Mouse (Mus musculus): ENCODE measurements around the gene Dgki.

Dgki gene

DNA sequence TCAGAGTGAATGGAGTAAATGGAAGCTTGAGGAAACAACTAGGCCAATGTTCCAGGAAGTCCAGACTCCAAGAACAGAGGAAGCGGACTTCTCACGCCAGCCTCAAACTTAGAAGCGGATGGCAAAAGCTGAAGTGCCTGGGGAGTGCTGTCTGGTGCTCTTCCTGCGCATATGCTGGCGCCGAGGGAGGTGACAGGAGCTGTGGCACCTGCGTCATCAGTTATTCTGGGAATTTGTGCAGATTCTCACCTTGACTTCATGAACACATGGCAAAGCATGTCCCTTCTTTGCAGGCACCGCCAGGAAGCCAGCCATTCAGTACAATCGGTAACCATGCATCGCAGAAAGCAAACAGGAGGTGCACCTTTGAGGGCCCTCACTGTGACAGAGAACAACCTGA lies 301.0 kb downstream of the Dgki start:
- no peak for DNase-seq

DNA sequence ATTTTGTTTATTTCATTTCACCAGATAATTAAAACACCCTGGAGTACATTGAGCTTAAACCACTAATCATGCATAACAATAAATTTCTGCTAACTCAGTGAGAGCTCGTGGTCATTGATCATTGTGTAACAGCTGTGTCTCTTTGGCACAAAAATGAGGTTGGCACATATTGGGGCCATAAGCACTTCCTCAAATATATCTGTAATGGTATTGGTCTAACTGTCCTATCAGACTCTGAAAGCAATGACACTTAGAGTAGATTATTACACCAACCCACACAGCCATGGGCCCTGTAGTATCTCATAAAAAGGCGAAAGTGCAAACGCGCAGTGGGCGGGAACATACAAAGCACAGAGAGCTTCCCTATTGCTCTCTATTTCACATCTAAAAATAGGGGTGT lies 305.7 kb downstream of the Dgki start:
- DNase-seq = no peak

DNA sequence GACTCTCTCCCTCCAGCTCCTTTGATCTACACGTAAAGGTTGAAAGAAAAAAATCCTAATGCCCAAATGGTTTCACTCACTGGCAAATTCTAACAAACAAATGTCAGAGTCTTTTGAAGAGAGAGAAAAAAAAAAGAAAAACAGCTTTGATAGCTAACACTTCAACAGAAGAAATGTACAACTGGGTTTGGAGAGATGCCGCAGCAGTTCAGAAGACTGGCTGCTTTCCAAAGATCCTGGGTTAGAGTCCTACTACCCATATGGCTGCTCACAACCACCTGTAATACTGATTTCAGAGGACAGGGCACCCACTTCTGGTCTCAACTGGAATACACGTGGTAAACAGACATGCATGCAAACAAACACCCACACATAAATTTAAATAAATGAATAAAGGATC lies 309.8 kb downstream of the Dgki start:
- DNase-seq = no peak

DNA sequence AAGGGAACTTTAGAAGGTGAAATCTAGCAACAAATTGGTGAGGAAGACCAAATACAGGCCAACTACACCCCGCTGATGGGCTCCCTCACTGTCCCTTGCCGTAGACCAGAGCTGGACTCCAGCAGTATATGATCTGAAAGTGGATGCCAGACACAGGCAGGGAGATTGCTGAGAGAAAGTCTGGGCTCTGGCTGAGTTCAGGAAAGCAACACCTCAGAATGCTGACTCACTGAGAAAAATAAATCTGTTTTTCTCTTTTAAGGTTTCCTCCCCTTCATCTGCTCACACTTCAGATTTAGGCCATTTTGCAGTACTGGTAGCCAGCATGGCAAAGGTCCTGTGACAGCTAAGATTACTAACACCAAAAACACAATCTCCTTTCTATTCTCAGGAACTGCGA lies 311.2 kb downstream of the Dgki start:
- DNase-seq = no peak

DNA sequence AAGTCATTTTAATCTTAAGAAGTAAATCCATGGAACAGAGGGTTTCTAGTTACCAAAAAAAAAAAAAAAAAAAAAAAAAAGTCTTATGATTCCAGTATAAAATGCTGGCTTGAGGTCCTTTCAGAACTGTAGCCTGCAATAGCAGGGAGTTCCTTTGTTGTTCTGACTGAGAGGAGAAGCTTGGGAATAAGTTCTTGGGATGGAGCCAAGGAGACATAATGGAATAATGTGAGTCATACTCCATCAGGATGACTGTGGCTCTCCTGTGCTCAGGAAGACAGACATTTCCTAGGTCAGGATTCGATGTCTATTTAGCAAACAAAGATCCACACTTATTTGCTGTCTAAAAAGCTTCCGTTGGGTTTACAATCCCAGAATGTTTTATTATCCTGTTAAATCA lies 318.3 kb downstream of the Dgki start:
- no peak for DNase-seq

DNA sequence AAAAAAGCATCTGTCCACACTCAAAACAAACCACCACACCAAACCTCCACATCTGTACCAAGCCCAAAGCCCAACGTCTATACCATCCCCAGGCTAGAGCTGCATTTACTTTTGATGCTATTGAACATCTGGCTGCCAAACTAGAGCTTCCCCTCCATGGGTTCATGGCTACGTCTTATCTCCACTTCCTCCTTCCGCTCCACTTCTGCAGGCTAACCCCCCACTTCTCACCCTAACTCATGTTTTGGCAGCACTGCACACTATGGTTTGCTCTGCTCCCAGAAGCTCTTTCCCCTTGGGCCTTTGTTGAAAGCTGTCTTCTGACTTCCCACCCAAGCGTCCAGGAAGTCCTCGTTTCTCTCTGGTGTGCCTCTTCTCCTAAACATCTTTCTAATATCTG lies 319.5 kb downstream of the Dgki start:
- no peak for DNase-seq

DNA sequence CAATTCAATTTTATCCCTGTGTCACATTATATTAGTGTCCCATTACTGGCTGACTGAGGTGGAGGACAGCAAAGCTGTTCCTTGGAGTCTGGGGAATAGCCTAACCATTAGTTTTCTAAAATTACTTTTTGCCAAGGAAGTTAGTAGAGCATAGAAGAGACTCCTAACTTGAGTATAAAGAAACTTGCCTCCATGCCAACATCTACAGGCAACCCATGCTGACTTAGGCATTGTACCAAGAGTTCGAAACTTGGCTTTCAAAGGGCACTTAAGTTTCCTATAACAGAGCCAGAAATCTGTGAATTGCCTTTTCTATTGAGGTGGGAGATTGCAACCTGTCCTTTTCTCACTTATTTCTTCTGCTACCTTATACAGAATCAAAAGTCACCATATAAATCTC lies 321.8 kb downstream of the Dgki start:
- DNase-seq = no peak

DNA sequence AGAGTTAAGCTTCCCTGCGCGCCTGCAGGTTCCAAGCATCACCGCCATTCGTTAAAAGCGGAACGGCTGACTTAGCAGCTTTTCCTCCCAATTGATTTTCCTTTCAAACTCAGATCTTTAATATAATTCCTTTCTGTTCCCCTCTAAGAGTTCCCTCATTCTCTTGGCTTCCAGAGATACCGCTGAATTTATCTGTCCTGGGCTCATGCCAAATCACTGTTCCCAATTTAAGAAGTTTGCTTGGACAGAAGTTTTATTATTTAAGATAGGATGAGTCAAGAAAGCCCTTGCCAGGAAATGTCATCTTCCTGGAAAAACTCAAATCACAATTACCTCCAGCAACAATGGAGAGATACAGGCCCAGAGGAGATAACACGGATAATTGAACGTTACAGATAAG lies 326.9 kb downstream of the Dgki start:
- DNase-seq = no peak

DNA sequence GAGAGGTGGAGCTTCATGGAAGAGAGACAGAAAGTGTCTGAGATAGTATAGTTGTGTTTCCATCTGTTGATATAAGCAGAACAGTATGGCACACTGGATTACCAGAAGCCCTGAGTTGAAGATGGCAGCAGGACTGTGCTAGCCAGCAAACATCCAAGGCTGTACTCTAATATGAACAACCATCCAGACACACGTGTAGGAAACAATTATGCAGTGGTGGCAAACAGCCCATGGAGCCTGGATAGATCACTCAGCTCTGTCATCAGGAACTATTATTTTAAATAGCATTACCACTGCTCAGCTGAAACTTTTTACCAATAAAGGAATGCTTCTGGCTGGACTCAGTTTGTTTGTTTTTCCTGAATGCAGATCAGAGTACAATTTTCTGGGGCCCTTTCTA lies 327.5 kb downstream of the Dgki start:
- DNase-seq = no peak

DNA sequence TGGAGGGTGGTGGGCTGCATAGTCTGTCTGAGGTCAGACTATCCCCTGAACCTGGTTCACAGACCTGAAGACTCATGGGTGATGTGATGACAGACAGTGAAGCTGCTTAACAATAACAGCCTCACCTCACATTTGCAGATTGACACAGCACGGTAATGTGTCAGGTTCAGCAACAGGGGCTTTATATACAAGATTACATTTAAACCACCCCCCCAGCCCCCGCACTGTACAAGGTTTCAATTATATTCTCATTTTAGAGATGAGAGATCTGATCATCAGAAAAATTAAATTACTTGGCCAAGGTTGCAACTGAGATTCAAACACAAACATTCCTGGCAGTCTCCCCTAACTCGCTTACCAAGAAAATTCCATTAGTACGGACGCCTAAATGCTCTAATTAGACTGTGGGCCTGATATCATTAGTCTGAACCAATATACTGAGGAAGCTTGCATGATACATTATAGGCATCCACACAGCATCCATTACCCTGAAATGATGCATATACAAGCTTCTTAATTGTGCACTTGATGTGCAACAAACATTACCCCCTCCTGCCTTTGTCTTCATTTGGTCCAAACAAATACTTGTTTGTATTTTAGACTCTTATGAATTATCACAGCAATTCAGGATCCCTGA lies 330.6 kb downstream of the Dgki start:
- DNase-seq = no peak

DNA sequence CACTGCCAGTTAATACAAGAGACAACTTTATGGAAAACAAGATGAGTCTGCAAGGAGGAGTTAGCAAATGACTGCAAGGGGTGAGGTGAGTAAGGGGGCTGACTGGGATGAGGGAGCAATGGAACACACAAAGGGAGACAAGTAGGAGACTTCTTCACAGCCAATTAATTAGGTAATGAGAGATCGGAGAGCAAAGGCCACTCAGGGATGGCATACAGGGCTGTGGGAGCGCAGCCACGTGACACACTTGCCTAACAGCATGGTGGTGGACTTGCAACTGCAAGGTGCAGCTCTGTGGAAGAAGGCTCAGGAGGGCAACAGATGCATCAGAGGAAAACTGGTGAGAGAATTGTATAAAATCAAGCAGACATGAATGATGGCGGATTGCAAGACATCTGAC lies 339.3 kb downstream of the Dgki start:
- no peak for DNase-seq

DNA sequence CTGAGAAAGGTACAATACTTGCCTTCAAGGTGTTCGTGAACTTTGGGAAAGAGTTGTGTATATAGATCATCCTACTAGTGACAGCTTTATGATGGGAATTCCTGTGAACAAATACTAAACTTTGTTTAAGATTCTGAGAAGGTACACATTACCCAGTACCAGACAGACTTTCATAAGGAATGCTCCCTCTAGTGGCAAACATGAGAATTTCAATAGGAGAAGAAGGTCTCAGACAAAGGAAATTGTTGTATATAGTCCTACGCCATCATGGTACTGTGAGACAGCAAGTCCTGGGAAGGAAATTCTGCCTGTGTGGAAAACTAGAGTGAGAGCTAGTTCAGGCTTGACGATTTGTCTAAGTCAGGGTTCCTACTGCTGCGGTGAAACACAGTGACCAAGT lies 344.7 kb downstream of the Dgki start:
- peak in 1 of 2 experiments; percentile 1 for DNase-seq

DNA sequence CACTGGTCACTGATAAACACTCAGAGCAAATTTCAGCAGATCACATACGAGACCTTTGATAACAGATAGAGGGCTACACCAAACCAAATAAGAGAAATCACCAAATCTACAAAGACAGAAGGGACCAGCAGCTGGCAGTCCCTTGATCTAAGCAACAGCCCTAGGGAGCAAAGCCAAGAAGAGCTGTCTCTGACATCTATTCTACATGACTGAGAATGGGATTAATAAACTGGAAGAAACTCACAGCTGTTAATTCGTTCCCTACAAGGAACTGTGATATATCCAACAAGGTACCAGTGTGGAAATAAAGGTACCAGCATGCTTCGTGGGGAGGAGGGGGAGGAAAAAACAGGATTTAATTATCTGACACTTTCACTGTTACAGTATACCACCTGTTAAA lies 349.3 kb downstream of the Dgki start:
- no peak for DNase-seq

DNA sequence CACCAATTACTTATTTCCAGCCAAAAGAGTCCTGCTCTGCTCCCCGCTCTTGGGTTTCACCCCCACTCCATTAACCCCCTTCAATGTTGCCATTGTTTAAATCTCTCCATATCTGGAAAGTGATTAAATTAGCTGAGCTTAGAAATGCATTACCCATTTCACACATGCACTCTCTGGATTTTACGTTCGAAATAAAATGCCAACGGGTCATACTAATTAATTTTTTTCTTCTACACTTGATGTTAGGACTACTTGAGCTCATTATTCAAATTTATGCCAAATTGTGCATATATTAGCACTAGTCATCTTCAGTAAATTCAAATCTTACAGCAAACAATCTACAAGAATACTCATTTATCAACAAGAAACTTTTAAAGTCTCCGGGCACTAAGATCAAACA lies 352.1 kb downstream of the Dgki start:
- DNase-seq = no peak

DNA sequence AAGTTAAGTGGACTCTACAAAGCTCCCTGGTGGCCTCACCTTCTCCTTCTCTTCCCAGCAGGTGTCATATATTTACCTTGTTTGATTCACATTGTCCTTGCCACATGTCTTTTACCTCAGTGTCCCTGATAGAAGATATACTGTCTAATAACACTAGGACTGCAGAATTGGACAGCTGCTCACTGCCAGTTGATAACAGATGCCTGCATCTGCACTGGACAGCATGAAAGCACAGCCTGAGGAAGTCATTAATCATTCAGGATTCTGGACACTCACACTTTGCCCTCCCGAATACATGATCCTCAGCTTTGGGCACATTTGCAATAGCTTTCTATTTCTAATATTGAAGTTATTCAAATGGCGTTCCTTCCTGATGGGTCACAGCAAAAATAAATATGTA lies 362.5 kb downstream of the Dgki start:
- no peak for DNase-seq

DNA sequence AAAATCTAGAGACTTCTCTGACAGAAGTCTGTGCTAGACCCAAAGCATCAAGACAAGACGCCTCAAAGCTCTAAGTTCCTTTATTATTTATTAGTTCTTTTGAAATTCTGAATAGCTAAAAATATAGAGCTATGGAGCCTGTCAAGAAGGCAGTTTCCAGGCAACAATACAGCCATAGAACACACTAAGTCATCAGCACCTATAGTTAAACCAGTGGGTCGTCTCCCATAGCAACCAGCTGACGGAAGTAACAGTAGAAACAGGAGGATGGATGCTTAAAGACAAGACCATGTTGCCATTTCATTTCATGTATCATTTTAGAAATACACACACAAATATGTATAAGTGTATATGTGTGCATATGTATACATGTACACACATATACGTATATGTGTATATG lies 363.2 kb downstream of the Dgki start:
- no peak for DNase-seq

DNA sequence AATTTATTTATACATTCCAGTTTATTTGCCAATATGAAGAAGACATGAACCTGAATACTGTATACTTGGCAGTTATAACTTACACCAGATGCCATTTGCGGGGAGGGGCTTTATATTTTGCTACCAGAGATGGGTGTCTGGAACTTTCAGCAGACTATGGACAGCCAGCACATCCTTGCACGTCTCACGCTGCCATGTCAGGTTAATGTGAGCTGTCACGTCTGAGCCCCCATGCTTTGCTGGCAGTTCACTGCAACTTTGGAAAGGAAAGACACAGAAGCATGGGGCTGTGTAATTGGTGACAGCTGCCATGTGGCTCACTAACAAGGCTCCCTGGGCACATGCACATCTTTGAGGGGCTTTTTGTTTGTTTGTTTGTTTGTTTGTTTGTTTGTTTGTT lies 368.5 kb downstream of the Dgki start:
- no peak for DNase-seq

DNA sequence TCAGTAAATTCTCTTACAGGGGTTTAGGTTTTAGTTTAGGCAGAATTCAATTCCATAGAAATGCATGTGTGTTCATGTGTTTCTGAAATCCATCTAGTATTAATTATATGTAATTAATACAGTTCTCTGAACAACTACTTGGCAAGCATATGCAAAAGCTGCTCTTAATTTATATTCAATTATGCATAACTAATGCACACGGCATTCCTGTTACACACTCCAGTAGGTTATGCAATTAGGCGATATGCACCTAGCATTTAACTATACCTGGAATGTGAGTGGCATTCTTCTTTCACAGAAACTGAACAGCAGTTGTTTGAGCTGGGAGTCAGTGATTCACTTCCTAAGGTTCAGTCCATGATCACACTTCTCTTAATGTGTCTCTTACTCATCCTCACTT lies 370.2 kb downstream of the Dgki start:
- no peak for DNase-seq

DNA sequence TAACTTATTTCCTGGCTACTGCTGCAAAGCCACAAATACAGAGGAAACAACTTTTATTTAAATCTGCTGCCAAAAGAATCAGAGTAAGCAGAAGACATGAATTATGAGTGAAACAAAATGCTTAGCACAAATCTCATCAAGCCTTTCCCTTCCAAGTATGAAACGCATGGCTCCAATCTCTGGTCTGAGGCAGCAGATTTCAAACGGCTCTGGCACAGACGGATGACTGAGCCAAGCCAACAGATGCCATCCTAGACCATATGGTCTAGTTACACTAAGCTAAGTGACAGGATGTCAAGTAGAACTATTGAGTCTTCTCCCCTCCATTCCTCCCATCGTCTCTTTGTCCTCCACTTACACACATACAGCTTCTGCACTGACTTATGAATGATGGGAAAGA lies 373.5 kb downstream of the Dgki start:
- no peak for DNase-seq

DNA sequence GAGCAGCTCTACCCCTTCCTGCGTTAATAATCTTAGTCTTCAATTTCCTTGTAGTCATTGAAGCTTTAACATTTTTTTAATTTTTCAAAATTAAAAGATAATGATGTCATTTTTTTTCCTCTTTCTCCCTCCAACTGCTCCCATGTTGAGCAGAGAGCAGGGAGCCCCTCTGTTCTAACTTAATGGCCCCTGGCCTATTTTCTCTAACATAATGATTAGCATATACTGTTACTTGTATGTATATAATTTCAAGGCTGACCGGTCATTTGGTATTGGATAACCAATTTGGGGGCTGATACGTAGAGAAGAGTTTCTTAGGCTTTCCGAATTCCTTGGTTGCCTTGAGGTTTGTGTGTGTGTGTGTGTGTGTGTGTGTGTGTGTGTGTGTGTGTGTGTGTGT lies 378.0 kb downstream of the Dgki start:
- no peak for DNase-seq

DNA sequence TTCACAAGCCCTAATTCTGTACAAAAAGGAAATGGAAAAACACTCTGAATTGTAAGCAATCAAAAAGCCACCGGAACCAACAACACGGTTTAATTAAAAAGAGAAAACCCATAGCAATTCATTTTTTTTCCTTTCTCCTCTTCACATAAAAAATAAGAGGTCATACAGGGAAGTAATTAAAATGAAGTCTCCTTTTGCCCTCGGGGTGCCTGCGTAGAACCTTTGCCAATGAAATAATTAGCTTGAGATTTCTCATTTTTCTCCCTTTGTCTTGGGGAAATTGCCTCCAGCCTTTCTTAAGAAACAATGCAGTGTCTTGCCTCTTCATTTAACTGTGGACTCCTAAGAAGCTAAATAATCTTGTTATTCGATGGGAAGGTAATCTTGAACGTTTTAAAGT lies 388.4 kb downstream of the Dgki start:
- DNase-seq = no peak

DNA sequence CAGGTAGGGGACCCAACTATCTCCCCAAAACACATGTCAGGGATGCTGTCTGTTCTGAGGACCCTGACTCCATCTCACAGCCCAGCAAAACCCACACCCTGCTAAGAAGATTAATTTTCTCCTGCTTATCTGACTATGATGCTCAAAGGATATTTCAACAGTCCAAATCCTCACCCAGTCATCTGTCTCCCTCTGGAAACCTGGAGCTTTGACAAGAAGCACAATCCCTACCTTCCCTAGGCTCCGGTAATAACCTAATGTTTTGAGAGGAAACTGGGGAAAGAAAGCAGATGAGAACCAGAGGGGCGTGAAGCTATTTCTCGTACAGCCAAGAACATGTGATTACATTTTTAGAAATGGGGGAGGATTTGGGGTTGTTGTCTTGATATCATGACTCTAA lies 392.8 kb downstream of the Dgki start:
- no peak for DNase-seq

DNA sequence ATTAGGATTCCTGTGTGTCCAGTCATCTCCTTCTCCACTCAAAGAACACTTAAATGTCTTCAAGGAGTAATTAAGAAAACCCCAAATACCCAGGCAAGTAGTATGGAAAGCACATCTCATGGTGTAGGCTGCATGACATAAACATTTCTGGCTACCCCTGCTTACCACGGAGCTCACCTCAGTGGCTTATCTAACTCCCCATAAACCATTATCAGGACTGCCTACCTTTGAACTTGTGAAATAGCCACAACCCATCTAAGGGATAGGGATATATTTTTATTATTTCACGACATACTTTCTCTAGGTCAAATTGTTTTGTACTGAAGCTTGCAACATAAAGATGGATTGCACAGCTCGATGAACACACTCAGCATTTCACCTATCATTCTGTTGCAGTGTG lies 394.0 kb downstream of the Dgki start:
- DNase-seq = no peak

DNA sequence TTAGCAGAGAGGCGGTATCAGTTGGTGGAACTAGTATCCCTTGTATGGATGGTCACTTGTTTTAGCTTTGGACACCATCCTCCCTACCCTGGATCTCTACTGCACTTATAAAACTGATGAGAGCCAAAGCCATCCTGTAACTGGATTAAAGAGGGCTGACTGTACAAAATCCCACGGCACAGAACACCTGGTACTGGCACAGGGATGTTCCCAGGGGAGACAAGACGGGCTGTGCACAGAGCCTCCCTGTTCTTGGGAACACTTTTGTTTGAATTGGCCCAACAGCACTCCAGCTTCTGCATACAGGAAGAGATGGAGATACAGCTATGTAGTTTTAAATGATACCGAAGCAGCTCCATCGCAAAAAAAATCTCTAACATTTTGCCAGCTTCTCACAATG lies 395.1 kb downstream of the Dgki start:
- DNase-seq = no peak

DNA sequence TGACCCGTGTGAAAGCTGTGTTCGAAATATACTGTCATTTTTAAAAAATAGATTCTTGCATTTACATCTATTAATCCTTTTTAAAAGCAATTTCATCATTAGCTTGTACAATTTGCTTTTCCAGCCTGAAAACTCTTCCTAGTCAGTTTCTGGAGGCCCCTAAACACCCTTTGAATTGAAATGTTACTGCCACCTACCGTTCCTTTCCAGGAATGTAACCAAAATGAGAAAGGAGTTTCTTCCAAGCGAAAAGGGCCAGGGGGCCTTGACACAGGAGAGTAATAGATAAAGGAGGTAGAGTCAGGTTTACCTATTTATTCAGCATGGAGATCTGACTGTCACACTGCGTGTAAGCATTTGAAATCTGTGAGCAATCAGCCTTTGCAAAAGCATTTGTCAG lies 396.2 kb downstream of the Dgki start:
- peak; percentile 9 to 22 for DNase-seq

All from B cell, adult 2 months (primary cell).